In the genomic region with DNA sequence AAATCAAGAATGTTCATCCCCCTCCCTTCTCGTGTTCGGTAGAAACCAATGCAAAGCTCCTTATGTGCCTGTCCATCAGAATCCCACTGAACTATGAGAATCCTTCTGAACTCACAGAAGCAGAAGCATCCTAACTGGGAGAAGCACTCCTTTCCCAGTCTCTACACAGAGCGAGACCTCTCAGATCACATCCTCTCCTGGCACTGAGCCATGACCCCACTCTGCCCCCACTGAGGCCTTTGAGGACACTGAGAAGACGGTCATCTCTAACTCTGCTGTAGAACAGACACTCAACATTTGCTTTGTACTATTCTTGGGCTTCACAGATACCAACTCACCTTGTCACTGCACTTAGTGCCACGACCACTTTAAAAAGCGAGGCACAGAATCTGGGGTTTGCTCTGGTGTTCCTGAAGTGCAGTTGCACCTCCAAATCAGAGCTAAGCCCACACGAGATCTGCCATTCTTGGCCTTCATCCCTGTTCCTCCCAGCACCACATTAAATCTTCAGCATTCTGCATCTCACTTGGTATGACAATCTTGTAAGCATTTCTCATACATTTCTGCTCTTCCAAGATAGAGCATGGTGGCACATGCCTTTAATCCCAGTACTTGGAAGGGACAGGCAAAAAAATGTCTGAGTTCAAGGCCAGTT, we compare ENCODE assay signal across 16 mouse cellular contexts.
"Had no signal": no experiment of that assay in that cellular context is flagged by ENCODE, and none has a peak within 500 bp of the region (broad histone marks: within the 10 kb centered on the region; RNA-seq: fewer than 3 reads in every experiment).

No protein-coding gene starts in this region.

- H3K9ac ChIP-seq: kidney, embryonic 15.5 days; limb, embryonic 12.5 days; limb, embryonic 15.5 days; liver, embryonic 14.5 days; liver, postnatal 0 days; lung, embryonic 15.5 days had no signal

- H3K4me1 ChIP-seq: kidney, embryonic 15.5 days; limb, embryonic 12.5 days; limb, embryonic 15.5 days; lung, embryonic 15.5 days had no signal

- H3K27ac ChIP-seq: kidney, embryonic 15.5 days; layer of hippocampus, adult 2 months; limb, embryonic 12.5 days; limb, embryonic 15.5 days; liver, embryonic 14.5 days; lung, embryonic 15.5 days had no signal

- H3K9me3 ChIP-seq: kidney, embryonic 15.5 days; limb, embryonic 12.5 days; limb, embryonic 15.5 days; lung, embryonic 15.5 days had no signal

- H3K4me3 ChIP-seq: kidney, embryonic 15.5 days; layer of hippocampus, adult 2 months; limb, embryonic 12.5 days; limb, embryonic 15.5 days; lung, embryonic 15.5 days had no signal

- H3K27me3 ChIP-seq: kidney, embryonic 15.5 days; limb, embryonic 12.5 days; limb, embryonic 15.5 days; lung, embryonic 15.5 days had no signal

- ATAC-seq: liver, postnatal 0 days had no signal

- H3K36me3 ChIP-seq: lung, embryonic 15.5 days had no signal

- H3K4me2 ChIP-seq: kidney, embryonic 15.5 days; limb, embryonic 12.5 days; limb, embryonic 15.5 days; liver, embryonic 11.5 days; lung, embryonic 15.5 days; midbrain, embryonic 11.5 days had no signal

- DNase-seq: kidney, adult 18-20 months; layer of hippocampus, adult 9-11 months; liver, postnatal 0 days; lung, postnatal 14 days; lung, postnatal 4 days; midbrain, embryonic 14.5 days; thymus, adult 18-20 months; thymus, postnatal 36 days had no signal
